Mouse (Mus musculus) urinary bladder, postnatal 14 days (tissue): ENCODE data around the gene Itga6.

Experiments
- DNase-seq: peaks from one replicate; pipeline ENCODE4 v3.0.0; 2021; ENCODE audit warnings: low spot score

Gene Itga6

DNA sequence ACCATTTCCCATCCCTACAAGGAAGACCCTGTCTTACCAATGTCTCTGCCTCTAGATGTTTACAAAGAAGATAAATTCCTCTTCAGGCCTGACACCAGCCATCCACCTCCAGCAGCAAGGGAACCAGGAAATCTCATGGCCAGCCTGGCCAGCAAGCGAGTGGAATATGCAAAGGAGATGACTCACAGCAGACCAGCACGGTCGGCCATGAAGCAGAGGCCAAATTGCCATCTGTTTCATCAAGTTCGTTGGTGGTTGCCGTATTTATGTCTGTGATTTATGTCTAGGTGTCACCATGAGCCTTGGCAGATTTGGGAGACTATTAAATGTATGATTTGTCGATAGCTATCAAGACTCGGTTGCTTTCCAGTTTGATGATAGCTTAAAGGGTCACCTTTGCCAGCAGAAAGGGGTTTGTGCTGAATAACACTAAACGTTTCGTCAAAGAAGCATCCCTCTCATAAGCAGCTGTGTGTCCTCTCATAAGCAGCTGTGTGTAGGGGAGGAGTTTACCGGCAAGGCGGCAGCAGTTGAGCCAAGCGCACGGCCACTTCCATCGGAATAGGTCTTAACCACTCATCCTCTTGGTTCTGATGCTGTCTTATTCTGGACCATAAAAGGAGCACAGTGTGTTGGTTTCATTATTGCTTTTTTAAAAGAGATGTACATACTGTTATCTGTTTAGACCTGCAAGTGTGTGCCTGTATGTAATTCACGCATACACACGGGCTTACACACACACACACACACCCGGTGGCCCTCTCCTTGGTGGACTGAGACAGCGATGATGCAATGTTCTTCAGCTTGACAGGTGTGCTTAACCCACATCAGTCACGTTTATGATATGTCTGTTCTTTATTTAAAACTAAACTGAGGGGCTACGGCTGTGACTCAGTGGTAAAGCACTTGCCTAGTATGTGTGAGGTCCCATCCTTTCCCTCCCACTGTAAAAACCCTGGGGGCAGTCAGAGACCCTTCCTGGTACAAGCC lies 14.5 kb upstream of the Itga6 start:
- peak; percentile 33 for DNase-seq

DNA sequence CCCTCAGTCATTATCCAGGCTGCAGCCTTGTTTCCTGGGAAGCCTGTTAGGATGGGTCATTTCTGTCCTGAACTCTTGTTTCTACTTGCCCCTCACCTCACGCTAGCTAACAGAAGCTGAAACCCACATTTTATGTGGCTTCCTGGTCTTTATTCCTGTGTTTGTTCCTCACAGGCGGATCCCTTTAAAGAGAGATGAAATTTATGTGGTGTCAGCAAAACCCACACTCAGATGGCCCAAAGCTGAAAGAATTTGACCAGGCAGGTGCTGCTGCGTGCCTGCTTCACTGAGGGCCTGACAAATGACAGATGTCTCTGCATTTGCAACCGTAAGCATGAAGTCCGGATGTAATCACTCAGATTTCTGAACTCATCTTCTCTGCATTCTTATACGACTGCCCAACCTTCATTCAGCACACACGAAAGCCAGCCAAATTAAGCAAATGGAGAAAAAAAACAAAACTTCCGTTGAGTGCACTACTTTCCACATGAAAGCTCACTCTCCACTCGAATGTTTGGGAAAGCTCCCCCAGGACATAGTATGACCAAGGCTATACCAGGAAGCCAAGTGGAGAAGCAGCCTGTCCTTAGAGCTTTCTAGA lies 10.5 kb upstream of the Itga6 start:
- no peak for DNase-seq

DNA sequence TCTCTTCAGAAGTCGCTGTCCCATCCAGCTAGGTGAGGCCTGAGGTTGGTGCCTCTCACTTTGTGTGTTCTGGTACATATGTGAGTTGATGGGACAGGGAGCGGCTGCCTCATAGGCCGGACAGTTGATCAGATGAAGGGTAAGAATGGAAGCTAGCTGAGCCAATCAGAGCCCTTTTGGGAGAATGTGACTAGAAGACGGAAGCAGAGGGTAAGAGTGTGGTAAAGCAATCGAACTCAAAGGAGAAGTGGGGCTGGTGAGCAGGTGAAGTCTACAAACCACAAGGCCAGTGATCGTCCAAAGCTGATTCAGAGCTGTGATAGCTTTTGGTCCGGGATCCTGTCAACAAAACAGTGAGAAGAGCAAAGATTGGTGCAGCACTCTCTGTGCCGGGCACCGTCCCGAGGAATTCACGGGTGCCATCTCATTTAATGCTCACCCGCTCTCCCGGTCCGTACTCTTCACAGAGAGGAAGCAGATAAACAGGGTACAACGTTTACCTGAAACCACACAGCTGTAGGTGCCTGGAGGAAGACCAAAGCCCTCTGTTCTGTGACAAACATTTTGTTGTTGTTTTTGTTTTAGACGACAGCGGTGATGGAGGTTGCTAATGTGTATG lies 9.8 kb upstream of the Itga6 start:
- DNase-seq: no peak

DNA sequence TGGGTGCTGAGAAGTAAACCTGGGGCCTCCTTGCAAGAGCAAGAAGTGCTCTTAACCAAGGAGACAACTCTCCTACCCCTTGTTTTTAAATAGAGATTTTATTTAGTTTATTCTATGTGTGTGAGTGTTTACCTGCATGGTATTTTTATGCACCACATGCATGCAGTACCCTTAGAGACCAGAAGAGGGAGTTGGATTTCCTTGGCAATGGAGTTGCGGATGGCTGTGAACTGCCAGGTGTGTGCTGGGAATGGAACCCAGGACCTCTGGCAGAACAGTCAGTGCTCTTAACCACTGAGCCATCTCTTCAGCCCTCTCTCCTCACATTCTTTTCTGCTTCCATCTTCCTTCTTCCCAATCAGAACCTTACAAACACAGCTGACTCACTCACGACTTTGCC lies 9.2 kb upstream of the Itga6 start:
- DNase-seq: no peak

DNA sequence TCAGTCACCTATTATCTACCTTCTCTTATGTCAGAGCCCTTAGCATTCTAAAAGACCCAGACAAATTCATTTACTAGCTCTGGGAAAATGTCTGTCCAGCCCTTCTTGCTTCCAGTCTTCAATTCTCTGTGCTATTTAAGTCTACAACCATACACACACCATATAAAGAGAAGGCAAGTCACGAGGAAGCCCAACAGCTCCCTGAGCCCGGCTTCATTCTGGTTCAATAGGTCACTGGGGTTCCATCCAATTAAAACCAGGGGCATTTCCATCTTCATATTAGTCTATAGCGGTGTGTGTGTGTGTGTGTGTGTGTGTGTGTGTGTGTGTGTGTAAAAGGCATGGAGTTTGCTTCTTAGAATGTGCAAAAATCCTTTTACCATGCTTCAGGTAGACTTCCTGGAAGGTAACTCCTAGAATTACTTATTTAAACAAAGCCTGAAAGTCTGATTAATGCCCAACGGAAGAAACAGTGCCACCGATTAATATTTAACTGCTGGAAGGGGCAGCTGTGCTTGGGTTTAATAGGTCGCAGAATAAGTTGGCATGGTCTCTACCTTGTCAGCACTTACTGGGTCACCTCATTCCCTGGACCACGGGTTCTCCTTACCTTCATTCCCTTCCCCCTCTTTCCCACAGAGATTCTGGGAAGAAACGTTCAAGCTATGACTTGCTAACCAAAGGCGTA lies 6.1 kb upstream of the Itga6 start:
- DNase-seq: no peak

DNA sequence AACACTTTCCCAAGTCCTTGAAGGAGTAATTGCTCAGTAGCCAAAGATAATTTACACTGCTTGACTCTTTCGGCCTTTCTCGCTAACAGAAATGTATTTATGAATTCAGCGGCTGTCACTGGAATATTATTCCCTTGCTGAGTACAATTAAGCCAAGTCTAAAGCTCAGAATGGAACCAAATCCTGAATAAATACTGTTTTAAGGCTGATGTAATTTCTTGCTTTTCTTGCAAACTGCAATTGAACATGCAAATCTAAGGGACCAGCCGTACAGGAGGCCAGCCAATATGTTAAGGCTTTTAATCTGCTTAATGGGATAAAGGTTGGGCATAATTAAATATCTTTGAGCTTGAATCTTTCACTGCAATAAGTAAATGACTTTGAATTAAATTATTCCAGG lies 2.9 kb upstream of the Itga6 start:
- DNase-seq: no peak

DNA sequence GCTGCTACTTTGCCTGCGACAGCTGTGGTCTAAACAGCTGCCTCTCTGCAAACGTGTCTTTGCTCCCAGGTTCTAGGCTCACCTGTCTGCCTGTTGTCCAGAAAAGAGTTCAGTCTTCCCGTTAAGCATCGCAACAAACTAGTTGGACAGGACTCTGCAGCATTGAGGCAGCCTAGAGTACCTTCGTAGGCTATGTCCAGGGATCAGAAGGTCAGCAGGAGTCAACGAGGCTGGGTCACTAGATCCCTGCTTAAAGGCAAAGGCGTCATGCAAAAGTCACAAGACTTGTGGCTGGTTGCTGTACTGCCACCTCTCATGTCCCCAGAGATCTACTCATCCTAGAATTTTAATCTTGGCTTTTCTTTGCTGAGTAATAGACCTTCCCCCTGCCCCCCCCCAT lies 2.0 kb upstream of the Itga6 start:
- no peak for DNase-seq

DNA sequence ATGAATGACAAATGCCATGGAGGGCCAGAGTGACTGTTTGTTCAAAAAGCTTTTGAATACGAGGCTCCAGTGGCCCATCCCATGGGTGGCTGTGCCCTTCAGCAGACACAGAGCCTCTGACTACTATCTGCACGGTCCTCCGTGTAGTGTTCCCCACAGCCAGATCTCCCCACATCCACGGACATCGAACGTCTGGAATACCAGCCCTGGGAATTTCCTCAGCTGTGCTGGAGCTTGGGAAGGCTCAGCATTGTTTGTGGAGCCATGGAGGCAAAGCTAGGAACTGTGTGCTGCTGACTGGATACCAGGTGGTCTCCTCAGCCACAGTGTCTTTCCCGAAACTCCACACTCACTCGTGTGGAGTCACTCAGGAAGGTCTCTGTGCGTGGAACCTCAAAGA lies 1.1 kb upstream of the Itga6 start:
- no peak for DNase-seq

DNA sequence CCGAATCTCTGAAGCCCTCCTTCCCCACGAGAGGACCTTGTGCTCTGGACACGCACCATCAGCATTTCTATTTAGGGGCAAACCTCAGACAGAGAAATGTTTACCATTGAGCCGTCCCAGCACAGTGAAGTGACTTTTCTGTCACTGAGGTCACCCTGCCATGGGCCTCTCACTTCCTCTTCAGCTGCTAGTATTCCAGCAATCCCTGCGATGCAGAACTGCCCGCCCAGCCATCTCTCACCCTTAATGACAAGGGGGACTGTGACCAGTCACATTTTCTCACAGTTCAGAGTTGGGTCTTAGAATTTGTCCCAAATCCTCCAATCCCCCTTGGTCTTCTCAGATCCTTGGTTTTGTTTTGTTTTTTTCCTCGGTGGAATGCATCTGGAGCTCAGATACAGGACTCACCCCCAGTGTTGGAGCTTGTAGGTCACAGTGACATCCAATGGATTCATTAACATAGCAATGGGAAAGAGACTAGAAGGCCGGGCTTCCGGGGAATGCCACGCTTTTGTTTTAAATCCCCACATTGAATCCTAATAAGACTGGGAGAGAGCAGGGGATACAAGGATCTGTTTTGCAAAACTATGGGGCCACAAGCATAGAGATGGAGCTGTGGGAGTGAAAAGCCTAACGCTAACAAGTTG lies 432 bp upstream of the Itga6 start:
- DNase-seq: no peak

DNA sequence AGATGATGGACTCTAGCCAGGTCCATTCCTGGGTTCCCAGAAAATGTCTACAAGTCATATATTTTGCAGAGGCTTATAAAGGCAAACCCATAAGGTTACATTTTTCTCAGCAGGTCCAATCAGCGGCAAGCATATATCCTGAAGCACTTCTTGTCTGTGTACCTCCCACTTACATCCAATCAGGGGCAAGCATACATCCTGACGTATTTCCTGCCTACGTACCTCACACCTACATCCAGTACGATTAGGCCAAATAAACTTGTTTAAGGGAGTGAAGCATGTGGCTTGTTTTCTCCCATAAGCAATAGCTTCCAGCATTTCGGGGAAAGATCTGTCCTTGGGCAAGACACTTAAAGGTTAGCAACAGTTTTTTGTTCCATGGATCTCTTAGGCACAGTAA lies 3.0 kb downstream of the Itga6 start:
- DNase-seq: no peak

DNA sequence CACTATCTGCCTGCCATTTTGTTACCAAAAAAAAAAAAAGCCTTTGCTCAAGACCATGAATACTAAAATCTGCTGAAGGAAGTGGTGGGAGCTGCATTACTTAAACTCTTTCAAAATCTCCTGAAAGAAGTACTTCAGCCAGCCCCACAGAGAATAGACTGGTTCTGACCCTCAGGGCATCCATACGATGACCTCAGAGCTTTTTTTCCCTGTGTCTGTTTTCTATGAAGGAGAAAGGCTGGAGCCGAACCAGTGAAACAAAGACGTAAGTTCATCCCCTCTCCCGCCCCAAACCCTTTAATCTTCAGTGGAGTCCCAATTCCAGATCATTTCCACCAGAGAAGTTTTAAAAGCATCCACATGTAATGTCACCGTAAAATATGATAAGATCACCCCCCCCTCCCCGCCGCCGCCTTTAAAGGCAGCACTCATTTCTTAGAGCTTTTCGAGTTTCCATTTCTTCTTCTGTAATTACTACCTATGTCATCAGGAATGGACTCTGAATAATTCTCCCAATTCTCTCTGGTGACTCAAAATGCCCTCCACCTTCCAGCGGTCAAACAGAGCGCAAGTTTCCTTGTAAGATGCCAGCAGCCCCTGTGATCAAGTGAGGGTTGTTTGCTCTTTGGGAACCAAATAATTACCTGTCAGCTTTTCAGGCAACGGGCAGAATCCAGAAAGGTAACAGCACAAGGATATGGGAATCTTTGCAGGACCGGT lies 4.1 kb downstream of the Itga6 start:
- no peak for DNase-seq

DNA sequence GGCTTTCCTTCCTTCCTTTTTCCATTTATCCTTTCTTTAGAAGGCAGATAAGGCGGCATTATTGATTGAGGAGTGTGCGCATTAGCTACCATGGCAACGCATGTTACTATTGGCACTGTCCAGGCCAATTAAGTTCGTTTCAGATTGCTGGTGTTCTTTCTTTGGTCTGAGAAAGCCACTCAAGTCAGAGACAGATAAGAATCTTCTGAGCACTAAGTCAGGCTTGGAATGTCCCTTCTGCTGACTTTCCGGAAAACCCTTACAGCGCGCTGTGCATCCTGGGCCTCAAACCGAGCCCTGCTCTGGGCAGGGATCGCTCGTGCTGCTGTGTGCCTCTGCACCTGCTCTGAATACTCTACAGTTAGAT lies 4.7 kb downstream of the Itga6 start:
- no peak for DNase-seq

DNA sequence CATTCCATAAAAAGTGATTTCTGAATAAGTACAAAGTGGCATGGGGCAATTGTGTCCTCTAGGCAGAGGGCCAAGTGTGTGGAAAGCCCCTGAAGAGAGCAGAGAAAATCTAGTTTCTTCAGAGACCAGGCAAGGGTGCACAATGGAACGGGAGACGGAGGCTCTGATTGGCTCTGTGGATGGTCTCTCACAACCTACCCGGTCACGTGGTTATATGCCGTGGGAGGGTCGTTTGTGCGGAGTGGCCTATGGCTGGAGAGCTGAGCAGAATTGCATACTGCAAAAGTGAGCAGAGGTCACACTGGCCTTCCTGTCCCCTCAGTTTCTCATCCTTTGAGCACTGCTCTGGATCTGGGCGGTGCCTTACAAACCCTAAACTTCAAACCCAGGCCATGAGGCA lies 5.9 kb downstream of the Itga6 start:
- DNase-seq: no peak

DNA sequence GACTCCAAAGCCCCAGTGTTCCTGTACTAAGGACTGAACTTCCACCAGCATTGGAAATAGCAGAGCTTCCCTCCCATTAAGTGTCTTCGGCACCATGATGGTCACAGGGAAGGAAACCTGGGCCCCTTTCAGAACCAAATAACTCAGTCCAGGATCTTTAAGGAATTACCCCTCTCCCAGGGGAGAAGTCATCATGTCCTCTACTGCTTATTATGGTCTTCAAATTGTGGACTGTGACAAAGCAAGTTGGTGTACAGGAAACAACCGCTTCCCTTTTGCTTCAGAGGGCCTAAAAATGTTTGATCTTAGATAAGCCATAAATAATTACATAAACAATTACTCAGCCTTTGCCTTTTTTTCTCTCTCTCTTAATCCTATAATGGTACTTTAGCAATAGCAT lies 6.4 kb downstream of the Itga6 start:
- DNase-seq: no peak

DNA sequence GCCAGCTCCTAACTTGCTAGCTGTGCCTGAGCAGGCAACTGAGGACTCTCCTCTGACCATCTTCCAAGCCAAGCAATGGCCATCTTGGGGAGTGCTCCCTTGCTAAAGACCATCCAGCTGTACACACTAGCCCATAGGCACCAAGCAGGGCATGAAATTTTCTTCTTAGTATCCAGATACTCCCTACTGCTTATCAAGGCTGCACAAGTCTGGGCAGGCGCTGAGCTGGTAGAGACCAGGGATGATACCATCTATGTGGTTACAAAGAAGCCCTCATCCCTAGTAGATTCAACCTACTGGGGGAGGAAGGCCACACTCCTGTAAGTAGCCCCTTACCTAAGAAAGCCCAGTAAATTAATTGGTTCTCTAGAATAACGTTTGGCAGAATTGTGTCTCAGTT lies 7.0 kb downstream of the Itga6 start:
- no peak for DNase-seq

DNA sequence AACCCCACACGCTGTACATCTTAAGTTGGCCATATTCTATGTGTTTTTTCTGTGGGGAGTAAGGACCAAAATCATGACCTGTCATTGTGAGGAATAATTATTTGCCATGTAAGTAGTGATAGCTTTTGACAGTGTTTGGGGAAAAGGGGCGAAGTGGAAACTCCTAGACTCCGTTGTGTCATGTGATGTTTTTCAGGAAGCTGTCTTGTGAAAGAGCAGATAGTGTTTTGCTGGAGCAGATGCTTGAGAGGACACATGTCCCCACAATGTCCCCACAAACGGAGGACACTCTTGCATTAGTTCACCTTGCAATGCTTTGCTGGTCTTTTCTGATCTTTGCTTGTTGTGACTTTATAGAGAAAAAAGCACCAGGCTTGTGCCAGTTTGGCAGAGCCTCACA lies 7.7 kb downstream of the Itga6 start:
- DNase-seq: no peak

DNA sequence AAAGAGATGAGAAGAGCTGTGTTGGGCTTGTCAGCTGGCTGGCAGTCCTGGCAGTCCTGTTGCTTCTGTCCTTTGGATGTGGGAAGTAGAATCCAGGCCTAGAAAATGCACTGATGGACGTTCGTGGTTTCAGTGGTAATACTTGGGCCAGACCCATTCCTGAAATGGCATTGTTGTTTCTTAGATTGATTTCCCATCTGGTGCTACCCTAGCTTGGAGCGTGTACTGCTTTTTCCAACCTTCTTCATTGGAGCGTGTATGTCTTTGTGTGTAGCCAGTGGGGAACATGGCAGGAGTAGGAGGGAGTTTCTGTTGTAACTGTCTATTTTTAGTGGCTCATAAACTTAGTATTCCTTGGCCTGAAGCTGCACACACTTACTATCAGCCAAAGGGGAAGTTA lies 10.3 kb downstream of the Itga6 start:
- no peak for DNase-seq

DNA sequence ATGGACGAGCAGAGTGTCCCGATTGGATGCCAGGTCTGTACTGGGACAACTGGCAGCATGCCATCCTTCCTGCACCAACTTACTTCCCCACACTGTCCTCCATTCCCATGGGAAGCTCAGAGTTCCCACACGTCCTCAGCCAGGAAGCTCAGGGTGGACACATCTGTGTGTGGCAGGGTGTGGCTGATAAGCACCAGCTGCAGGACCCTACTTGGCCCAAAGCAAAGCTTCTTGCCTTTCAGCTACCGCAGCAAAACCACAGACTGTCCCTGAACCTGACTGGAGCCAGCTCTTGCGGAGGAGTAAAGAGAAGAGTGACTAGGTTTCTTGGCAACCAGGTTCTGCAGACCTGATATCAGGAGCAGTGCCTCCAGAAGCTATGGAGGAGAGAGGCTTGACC lies 11.7 kb downstream of the Itga6 start:
- peak; percentile 26 for DNase-seq

DNA sequence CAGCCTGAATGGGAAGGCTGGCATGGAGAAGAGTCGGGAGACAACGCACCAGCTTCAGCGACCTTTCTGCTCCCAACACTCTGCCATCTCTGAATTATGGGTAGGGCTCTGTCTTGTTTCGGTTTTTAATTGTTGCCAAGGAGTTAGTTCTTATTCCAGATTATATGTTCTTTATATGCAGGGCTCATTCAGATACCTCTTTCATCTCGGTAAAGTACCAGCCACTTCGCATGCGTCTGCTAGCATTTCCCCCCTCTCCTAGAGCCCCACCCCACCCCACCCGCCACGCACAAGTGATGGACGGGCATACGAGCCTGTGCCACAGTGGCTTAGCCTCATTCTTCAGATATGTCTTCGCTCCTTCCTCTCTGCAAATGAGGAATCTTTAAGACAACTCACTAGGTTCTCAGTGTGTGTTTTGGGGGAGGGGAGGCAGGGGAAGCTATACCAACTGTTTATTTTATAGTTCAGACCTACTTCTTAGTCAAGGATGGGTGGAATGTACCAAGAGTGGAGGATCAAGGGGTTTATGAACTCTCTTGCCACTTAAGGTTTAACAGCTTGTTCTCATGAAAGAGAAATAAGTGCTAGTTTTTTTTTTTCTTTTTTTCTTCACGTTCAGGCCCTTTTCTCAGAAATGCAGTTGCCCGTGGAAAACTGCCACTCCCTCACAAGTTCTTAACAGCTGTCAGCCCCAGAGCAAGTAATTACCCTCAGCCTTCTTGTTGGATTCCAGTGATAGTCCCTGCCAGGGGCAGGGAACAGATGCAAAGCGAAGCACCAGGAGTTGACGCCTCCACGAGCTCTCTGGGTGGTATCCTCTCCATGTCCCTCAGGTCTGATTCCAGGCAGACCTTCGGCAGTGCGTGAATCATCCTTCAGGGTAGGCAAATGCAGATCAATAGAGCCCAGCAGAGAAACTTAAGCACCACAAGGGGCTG lies 13.4 kb downstream of the Itga6 start:
- DNase-seq: no peak

DNA sequence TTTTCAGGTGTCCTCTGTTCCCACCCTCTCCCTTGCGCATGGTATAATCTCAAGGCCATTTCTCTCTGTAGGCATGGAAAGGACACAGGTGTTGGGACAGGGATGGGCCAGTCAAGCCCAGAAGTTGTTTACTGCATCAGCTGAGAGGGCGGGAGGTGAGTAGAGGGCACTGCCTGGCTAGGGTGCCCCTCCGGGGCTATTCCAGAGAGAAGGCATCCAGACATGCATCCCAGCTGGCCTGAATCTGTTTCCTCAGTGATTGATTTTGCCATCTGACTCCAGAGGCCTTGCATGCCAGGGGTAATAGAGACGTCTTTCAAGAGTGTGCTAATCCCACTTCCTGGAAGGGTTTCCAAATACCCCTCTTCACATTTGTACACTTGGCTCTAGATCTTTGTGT lies 14.7 kb downstream of the Itga6 start:
- no peak for DNase-seq
